Mouse (Mus musculus): ENCODE measurements at regions not wholly inside any gene's neighbourhood (a gene's known extent, or its start where the extent isn't known, plus 50 kb on each side); places are given as distances from the start of the nearest gene placed in this dataset.

GRCm38 (mm10) chr12:66157630-66158292 lies 126.4 kb downstream of the Rpl10l start:
- DNase-seq (ENCODE audit: low read depth, low spot score), result no peak

- peak; percentile 39 for DNase-seq (ENCODE audit: low read depth, low spot score)
Measured at GRCm38 (mm10) chr12:66156980-66157629, 127.1 kb downstream of the Rpl10l start.

GRCm38 (mm10) chr12:66130909-66131308 lies 153.3 kb downstream of the Rpl10l start:
- no peak for DNase-seq (ENCODE audit: low read depth, low spot score)

GRCm38 (mm10) chr12:66119565-66119964 lies 164.6 kb downstream of the Rpl10l start:
- DNase-seq (ENCODE audit: low read depth, low spot score), result no peak

- no peak for DNase-seq (ENCODE audit: low read depth, low spot score)
Measured at GRCm38 (mm10) chr12:66090806-66091447, 193.3 kb downstream of the Rpl10l start.

GRCm38 (mm10) chr12:66060326-66060725 lies 223.9 kb downstream of the Rpl10l start:
- no peak for DNase-seq (ENCODE audit: low read depth, low spot score)

- DNase-seq (ENCODE audit: low read depth, low spot score), result no peak
Measured at GRCm38 (mm10) chr12:66055206-66055605, 229.0 kb downstream of the Rpl10l start.

- no peak for DNase-seq (ENCODE audit: low read depth, low spot score)
Measured at GRCm38 (mm10) chr12:66048936-66049335, 235.3 kb downstream of the Rpl10l start.

- peak; percentile 55 for DNase-seq (ENCODE audit: low read depth, low spot score)
Measured at GRCm38 (mm10) chr12:66036281-66036680, 247.9 kb downstream of the Rpl10l start.

- DNase-seq (ENCODE audit: low read depth, low spot score), result no peak
Measured at GRCm38 (mm10) chr12:66027535-66027934, 256.7 kb downstream of the Rpl10l start.

GRCm38 (mm10) chr12:66012706-66013105 lies 271.5 kb downstream of the Rpl10l start:
- peak; percentile 11 for DNase-seq (ENCODE audit: low read depth, low spot score)
